8 mouse cellular contexts compared by ENCODE assay signal in the genomic region with DNA sequence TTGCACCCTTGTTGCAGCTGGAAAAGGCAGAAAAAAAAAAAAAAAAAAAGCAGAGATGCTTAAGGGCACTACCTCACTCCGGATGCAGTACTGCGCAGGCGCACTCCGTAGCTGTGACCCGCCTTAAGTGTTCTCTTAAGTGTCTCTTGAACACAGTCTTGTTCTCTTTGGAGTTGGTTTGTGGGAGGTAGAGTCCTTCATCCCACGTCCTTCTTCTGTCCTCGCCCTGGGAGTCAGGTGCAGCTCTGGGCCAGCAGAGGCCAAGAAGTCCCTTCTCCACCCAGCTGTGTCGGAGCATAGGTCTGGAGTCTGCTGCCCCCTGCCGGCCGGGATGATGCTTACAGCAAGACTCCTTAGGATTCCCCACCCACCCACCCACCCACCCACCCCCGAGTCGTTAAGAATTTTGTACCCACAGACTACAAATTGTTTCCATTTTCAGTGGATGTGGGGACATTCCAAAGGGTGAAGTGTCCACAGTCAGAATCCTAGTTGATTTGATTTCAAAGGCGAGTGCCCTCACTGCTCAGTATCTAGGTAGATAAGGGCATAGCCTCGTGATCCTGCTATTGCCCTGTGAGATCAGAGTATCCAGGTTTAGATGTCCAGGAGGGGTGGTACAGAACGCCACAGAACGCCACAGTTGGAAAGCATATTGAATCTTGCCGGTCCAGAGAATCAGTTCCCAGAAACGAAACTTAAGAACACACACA. TPM values are rescaled to one million over a fixed set of nuclear protein-coding genes. Genes with fewer than 3 reads are reported as not detected.
DNase-seq lines count a peak whose midpoint lies in the region; ATAC-seq lines count a peak whose summit lies in the region.

No protein-coding gene starts in this region.

- no peaks in the 10 kb centered on the region for H3K36me3 ChIP-seq in intestine, embryonic 15.5 days

- H3K9ac ChIP-seq in intestine, embryonic 15.5 days: no peak overlapping the region

- intact Hi-C loops in left cerebral cortex, postnatal 25 days (cut with DNase I): loop anchor here (1.0 to 5.0 kb wide), 3 partner anchors 53 to 334 kb away; a partner anchor contains a TSS

- peak overlapping the region; percentile 57 for H3K4me2 ChIP-seq in intestine, embryonic 15.5 days (replicated peaks)

- DNase-seq in adrenal gland, adult (ENCODE audit: inconsistent age in 2 of 2, low spot score in 1 of 2): peak; percentile 76 to 88
- DNase-seq in embryo, embryonic 10 days (ENCODE audit: low spot score): peak; percentile 86
- peak; percentile 67 to 76 for DNase-seq in gastrocnemius, postnatal 4 days (ENCODE audit: low spot score in 2 of 2)
- DNase-seq in left cerebral cortex, postnatal 25 days (ENCODE audit: low spot score in 2 of 2): peak; percentile 49 to 69
- peak; percentile 58 for DNase-seq in right cerebral cortex, postnatal 25 days
- DNase-seq in urinary bladder, postnatal 25 days (ENCODE audit: low spot score): peak; percentile 85

- no peaks in the 10 kb centered on the region for H3K4me1 ChIP-seq in intestine, embryonic 15.5 days (replicated peaks)

- no peak overlapping the region for H3K27ac ChIP-seq in intestine, embryonic 15.5 days

- H3K9me3 ChIP-seq in intestine, embryonic 15.5 days: no peaks in the 10 kb centered on the region

- 27% methylated on average over 18 of the region's 18 CpGs for WGBS in intestine, embryonic 15.5 days

- ATAC-seq in intestine, embryonic 15.5 days: peak; percentile 87
- ATAC-seq in megakaryocyte-erythroid progenitor cell, adult 5-6 weeks (replicated peaks; ENCODE audit: low FRiP score, low TSS enrichment, poor library complexity, severe bottlenecking): peak; percentile 77

- H3K27me3 ChIP-seq in intestine, embryonic 15.5 days (replicated peaks): no peaks in the 10 kb centered on the region

- H3K4me3 ChIP-seq in intestine, embryonic 15.5 days (replicated peaks): peak overlapping the region; percentile 20

RNA-seq across cellular contexts. Expression of a gene that starts 31.1 kb away (rescaled TPM):
- total RNA-seq in gastrocnemius, postnatal 4 days (2021): 1 to 10 TPM in 1 of 2 experiments, not detected in 1; 1.0 TPM
- 15.4 and 15.6 TPM in 2 replicates for polyA plus RNA-seq in intestine, embryonic 15.5 days (2015; fragmentation: Nextera tagmentation; extraction: Ambion mirVana)
- 1 to 10 TPM; 1.1 to 1.2 TPM for total RNA-seq in left cerebral cortex, postnatal 25 days (2021)
- not detected in 2 replicates for total RNA-seq in megakaryocyte-erythroid progenitor cell, adult 5-6 weeks (2014; fragmentation: Nextera tagmentation)
- not detected in 2 replicates for total RNA-seq in megakaryocyte-erythroid progenitor cell, adult 5-6 weeks (2017)

RNA-seq across cellular contexts. Expression of a gene that starts 53.1 kb away (rescaled TPM):
- total RNA-seq in gastrocnemius, postnatal 4 days (2021): 1 to 10 TPM; 2.1 to 2.6 TPM
- polyA plus RNA-seq in intestine, embryonic 15.5 days (2015; fragmentation: Nextera tagmentation; extraction: Ambion mirVana): 13.5 and 13.7 TPM in 2 replicates
- total RNA-seq in left cerebral cortex, postnatal 25 days (2021): 10 to 100 TPM; 44.2 to 49.1 TPM
- 2.4 and 3.4 TPM in 2 replicates for total RNA-seq in megakaryocyte-erythroid progenitor cell, adult 5-6 weeks (2014; fragmentation: Nextera tagmentation)
- total RNA-seq in megakaryocyte-erythroid progenitor cell, adult 5-6 weeks (2017): 0.65 and 0.85 TPM in 2 replicates

Comparison
In these comparisons a context has a peak if more than half of its experiments do, and no peak if none do; other contexts are left out.
1. RNA of a gene that starts 53.1 kb away (total RNA-seq): 44.2 to 49.1 TPM in left cerebral cortex, postnatal 25 days; 2.1 to 2.6 TPM in gastrocnemius, postnatal 4 days and 0.65 to 3.4 TPM in megakaryocyte-erythroid progenitor cell, adult 5-6 weeks; every median in the first group is over 10 times any median in the second.
2. Peak in every context shown above with its lines, with median percentiles within 50 percentile points of each other: DNase-seq.